Mouse (Mus musculus): ENCODE measurements around the gene Pex11b.

- TF ChIP-seq CTCF (IDR thresholded peaks at IDR 0.05; ENCODE audit: low read depth): no peak
- no peak for TF ChIP-seq EP300 (optimal IDR thresholded peaks at IDR 0.05)
Measured at GRCm38 (mm10) chr3:96599411-96599810, 35.8 kb upstream of the Pex11b start.

Measured in stomach, postnatal 0 days (tissue).